Mouse (Mus musculus) lung, postnatal 4 days (tissue): ENCODE measurements around the gene Olfr620.

Experiments
- DNase-seq, 2 experiments: peaks; one replicate each; pipeline ENCODE4 v3.0.0; 2021

Olfr620 gene

GRCm38 (mm10) chr7:103612434-103612833 lies at the start of gene Olfr620:
Olfr620 (minus strand) TSS chr7:103612534.
- DNase-seq, result no peak

GRCm38 (mm10) chr7:103644070-103644469 lies 31.7 kb upstream of the Olfr620 start:
- DNase-seq, result no peak

DNA sequence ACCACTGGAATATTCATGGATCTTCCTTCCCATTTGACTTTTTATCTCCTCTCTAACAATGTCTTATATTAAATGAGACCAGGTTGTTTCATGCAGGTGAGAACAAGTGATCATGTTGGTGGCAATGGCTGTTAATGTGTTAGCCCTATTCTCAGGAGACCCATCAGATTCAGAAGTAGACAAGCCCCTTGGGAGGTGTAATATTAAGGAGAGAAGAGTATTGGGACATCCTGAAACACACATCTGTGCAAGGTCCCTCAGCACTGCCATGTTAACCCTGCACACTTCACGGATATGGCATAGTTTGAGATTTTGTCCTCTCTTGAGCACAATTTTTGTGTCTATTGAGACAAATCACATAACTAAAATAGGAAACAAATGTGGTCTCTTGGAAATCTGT lies 30.3 kb upstream of the Olfr620 start, which contains the start of gene Olfr622:
TSS of gene Olfr622 (minus strand) at position 101 of the 400 bp plus-strand sequence.
- DNase-seq, result no peak

DNA sequence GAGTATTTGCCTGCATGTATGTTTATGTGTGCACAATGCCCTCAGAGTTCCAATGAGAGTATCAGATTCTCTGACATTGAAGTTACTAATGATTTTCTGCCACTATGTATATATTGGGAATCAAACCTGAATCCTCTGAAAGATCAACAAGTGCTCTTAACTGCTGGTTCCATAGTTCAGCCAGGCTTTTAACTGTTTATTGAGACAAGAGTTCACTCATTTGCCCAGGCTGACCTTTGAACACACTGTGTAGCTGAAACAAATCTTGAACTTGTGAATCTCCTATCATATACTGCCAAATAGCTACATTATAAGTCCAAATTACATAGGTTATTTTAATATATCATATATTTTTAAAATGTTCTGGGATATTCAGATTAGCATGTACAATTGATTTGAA lies 24.5 kb upstream of the Olfr620 start:
- DNase-seq, result no peak

DNA sequence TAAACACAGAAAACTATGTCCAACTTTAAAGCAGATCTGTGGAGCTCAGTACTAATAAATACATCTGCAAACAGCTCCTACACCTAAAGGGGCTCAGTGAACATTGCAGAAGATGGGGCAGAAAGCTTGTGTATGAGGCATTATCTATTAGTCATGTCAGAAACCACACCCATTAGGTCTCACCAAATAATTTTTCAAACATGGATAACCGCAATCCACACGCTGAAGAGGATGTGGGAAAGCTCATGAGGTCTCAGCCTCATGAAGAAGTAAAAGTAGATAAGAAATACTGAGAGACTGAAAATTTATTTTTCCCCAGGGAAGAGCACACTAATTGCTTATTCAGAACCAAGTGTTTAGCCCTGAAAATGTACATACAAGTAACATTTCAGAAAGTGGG lies 4.9 kb downstream of the Olfr620 start:
- no peak for DNase-seq

GRCm38 (mm10) chr7:103600275-103600674 lies 12.1 kb downstream of the Olfr620 start, which contains the start of gene Olfr619:
Olfr619 (plus strand) TSS chr7:103600575.
- DNase-seq, result no peak

GRCm38 (mm10) chr7:103589803-103590202 lies 22.5 kb downstream of the Olfr620 start, which contains the start of gene Olfr618:
Olfr618 (plus strand) TSS chr7:103590103.
- no peak for DNase-seq

GRCm38 (mm10) chr7:103572761-103573160 lies 39.6 kb downstream of the Olfr620 start, which contains the start of gene Olfr617:
Olfr617 (plus strand) TSS chr7:103573061.
- no peak for DNase-seq

DNA sequence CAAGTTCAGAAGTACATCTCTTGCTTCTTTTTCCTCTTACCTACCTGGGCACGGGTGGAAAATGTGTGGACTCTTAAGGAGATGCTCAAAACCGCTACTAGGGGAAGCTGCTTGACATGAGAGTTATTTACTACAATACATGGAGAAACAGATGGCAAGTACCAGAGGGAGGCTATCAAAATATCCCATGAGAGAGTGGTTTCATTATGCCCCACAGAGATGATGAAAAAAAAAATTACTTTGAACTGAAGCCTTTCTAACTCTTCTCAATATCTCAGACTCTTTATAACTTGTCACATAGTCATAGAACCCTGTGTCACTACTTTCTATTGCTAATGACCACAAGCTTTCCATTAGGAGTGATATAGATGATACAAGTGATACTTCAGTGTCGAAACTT lies 43.3 kb downstream of the Olfr620 start, which contains the start of gene Olfr616:
TSS of gene Olfr616 (minus strand) at position 101 of the 400 bp plus-strand sequence.
- DNase-seq, result no peak

DNA sequence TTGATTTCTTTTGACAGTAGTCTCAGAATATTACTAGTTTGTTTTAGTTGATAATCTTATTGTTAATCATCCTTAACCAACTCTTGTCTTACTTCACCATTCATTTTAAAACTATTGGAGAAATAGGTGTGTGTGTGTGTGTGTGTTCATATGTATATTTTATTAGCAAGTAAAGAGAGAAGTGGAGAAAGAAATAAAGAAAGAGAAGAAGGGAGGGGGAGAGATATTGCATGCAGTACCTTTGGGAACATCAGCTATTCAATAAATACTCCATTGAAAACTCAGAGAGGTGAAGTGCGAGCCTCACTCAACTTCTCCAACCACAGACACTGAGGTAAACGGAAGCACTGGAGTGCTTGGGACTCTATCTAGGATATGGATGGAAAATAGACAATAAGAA lies 56.6 kb downstream of the Olfr620 start, which contains the start of gene Olfr615:
TSS of gene Olfr615 (plus strand) at position 301 of the 400 bp plus-strand sequence.
- DNase-seq, result no peak
